Mouse (Mus musculus) E14TG2a.4 (cell line): ENCODE measurements around the gene Dscam.

Source experiments
- CTCF ChIP-seq: conservative IDR thresholded peaks from 2 replicates; pipeline ENCODE4 v1.5.1; 2014; ENCODE audit warnings: low read length
- NANOG ChIP-seq: IDR thresholded peaks from 2 replicates; pipeline ENCODE4 v1.6.1; 2014; ENCODE audit warnings: borderline replicate concordance, low read length, mixed read lengths
- POU5F1 ChIP-seq: IDR thresholded peaks from 2 replicates; pipeline ENCODE4 v1.6.1; 2014; ENCODE audit warnings: low read length, borderline replicate concordance

DNA sequence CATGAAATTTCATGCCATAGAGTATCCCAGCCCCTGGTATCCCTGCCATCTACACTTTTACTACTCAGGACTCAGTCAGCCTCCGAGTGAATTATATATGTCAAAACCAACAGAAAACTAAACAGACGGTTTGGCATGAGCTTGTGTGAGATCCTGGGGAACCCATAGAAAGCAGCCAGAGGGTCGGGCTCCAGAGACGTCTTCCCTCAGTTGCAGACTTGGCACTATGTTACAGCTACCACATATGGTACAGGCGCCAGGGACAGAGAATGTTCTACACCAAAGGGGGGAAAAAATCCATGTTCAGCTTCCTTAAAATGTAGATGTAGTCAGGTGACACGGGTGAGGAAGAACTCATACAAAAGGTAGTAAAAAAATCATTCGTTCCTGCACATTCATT lies 109.2 kb downstream of the Dscam start:
- no peak for TF ChIP-seq CTCF
- TF ChIP-seq NANOG: no peak
- TF ChIP-seq POU5F1: no peak
